Mouse (Mus musculus) ES-E14 (cell line): ENCODE results near the gene Cadps. TPM values are rescaled to one million over a fixed set of nuclear protein-coding genes. Genes with fewer than 3 reads are reported as not detected.

Experiments
- DNase-seq: peaks from one replicate; pipeline ENCODE4 v3.0.0-alpha.2; 2013; ENCODE audit warnings: low read depth, low spot score
- H3K27ac ChIP-seq: 2 replicates; pipeline ENCODE4 v1.5.1; 2012; ENCODE audit warnings: low read depth, mild to moderate bottlenecking, low read length, moderate library complexity, mixed read lengths; ENCODE audit not compliant: poor library complexity, insufficient read depth, severe bottlenecking
- H3K36me3 ChIP-seq: 2 replicates; pipeline ENCODE4 v1.6.1; 2012; ENCODE audit warnings: mild to moderate bottlenecking, low read length, moderate library complexity, mixed read lengths; ENCODE audit not compliant: control insufficient read depth, poor library complexity, insufficient read depth, severe bottlenecking
- H3K4me1 ChIP-seq, 2 experiments: fragments of 150-350 bp in 1 of 2; sonication (generic) in 1 of 2; 2 replicates each; pipeline ENCODE4 v1.6.1; 2012; ENCODE audit warnings: low read length in 2 of 2, mild to moderate bottlenecking in 1 of 2, mixed read lengths in 1 of 2; ENCODE audit not compliant: control insufficient read depth in 2 of 2, insufficient read depth in 2 of 2, poor library complexity in 1 of 2
- H3K4me3 ChIP-seq, 2 experiments: fragments of 150-350 bp in 1 of 2; sonication (generic) in 1 of 2; 2 replicates each; pipeline ENCODE4 v1.5.1; 2012; ENCODE audit warnings: low read length in 2 of 2, low read depth in 1 of 2, mild to moderate bottlenecking in 1 of 2, mixed read lengths in 1 of 2; ENCODE audit not compliant: insufficient read depth in 1 of 2, poor library complexity in 1 of 2, severe bottlenecking in 1 of 2
- H3K9ac ChIP-seq: 2 replicates; pipeline ENCODE4 v1.6.1; 2012; ENCODE audit warnings: low read depth, mild to moderate bottlenecking, low read length, mixed read lengths; ENCODE audit not compliant: poor library complexity, insufficient read depth, severe bottlenecking
- H3K9me3 ChIP-seq: fragments of 150-350 bp; sonication (generic); 2 replicates; pipeline ENCODE4 v1.6.1; 2012; ENCODE audit warnings: low read depth, mild to moderate bottlenecking, low read length; ENCODE audit not compliant: control insufficient read depth, insufficient read depth
- CHD2 ChIP-seq: IDR thresholded peaks from 2 replicates; pipeline ENCODE4 v1.6.1; 2014; ENCODE audit warnings: mild to moderate bottlenecking, low read depth, low read length, inconsistent platforms
- HCFC1 ChIP-seq: IDR thresholded peaks from 2 replicates; pipeline ENCODE4 v1.6.1; 2012; ENCODE audit warnings: low read length, inconsistent platforms, borderline replicate concordance; ENCODE audit not compliant: insufficient read depth
- MAFK ChIP-seq: IDR thresholded peaks from 2 replicates; pipeline ENCODE4 v1.6.1; 2014; ENCODE audit warnings: mild to moderate bottlenecking, low read depth, low read length, inconsistent platforms; ENCODE audit not compliant: insufficient read depth
- ZC3H11A ChIP-seq: IDR thresholded peaks from 2 replicates; pipeline ENCODE4 v1.6.1; 2012; ENCODE audit warnings: low read depth, mild to moderate bottlenecking, inconsistent platforms, low read length, borderline replicate concordance
- ZNF384 ChIP-seq: IDR thresholded peaks from 2 replicates; pipeline ENCODE4 v1.6.1; 2012; ENCODE audit warnings: low read depth, low read length, inconsistent platforms
- in situ Hi-C, 2 experiments: fragments of 600-800 bp; cut with MboI; formaldehyde crosslinking; loops; one replicate each; pipeline ENCODE4 v1.15.1; 2025; ENCODE audit warnings: low sequenced_read_pairs in 2 of 2, inconsistent platforms in 1 of 2; ENCODE audit not compliant: unreplicated experiment in 2 of 2
- total RNA-seq: library from RNA; depleted of rRNA; stranded (reverse); fragments of 300-350 nt; gene quantifications from 2 replicates; pipeline ENCODE4 v1.2.3, GENCODE M21; 2012

The Cadps gene
- total RNA-seq, 1 experiment = 0.49 TPM

GRCm38 (mm10) chr14:12602080-12602479 lies 220.8 kb downstream of the Cadps start:
- Histone ChIP-seq H3K9me3 (no peaks in the 10 kb centered on the region), H3K36me3 (no peaks in the 10 kb centered on the region), H3K4me3 (no peak overlapping the region), H3K27ac (no peak overlapping the region), H3K9ac (no peak overlapping the region), H3K4me1 (no peaks in the 10 kb centered on the region)
- in situ Hi-C loops = no loop called here
- TF ChIP-seq ZC3H11A (no peak), MAFK (no peak), ZNF384 (no peak)
- DNase-seq = no peak

DNA sequence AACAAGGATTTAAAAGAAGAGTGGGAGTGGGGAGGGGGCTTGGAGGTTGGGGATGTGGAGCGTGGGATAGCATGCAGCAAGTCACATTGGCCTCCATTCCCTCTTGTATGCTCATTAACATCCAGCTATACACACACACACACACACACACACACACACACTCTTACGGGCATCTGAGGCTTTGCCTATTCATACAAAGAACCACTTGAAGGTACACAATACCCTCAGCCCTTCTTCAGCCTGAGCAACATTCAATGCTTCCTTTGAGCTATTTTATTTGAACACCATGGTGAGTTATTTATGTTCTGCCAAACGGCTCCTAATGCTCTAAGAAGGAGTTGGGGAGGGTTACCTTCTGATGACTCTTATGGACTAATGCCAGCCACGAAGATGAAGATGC lies 227.6 kb downstream of the Cadps start:
- Histone ChIP-seq H3K27ac (no peak overlapping the region), H3K9me3 (no peaks in the 10 kb centered on the region), H3K36me3 (no peaks in the 10 kb centered on the region), H3K4me1 (no peaks in the 10 kb centered on the region), H3K9ac (no peak overlapping the region), H3K4me3 (no peak overlapping the region)
- DNase-seq = no peak
- in situ Hi-C loops = loop anchor here in 1 of 2 experiments (25.0 kb wide), 1 partner anchor 1342 kb away; no protein-coding TSS in a partner anchor
- TF ChIP-seq ZNF384 (no peak), CHD2 (no peak), MAFK (no peak), HCFC1 (no peak), ZC3H11A (no peak)

GRCm38 (mm10) chr14:12592472-12593075 lies 230.3 kb downstream of the Cadps start:
- in situ Hi-C loops = loop anchor here in 1 of 2 experiments (25.0 kb wide), 1 partner anchor 1345 kb away; no protein-coding TSS in a partner anchor
- TF ChIP-seq ZC3H11A (no peak), MAFK (no peak), ZNF384 (no peak), HCFC1 (no peak), CHD2 (no peak)
- Histone ChIP-seq H3K4me3 (no peak overlapping the region), H3K9me3 (no peaks in the 10 kb centered on the region), H3K36me3 (no peaks in the 10 kb centered on the region), H3K9ac (no peak overlapping the region), H3K27ac (no peak overlapping the region), H3K4me1 (no peaks in the 10 kb centered on the region)
- DNase-seq = no peak

DNA sequence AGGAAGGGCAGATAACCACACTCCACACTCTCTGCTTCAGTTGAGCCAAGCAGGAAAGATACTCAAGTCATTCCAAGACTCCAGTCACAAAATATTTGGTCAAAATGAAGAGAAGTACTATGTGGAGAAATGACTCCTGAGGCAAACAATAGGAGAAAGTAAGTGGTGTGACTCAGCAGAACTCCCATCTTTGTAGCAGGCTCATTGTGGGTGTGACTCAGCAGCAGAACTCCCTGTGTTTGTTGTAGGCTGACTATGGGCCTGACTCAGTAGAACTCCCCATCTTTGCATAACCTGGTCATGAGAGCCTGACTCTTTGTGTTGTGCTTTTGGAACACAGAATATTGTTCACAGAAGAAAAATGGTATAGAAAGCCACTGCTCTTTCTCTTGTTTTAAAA lies 231.1 kb downstream of the Cadps start:
- H3K27ac ChIP-seq = no peak overlapping the region
- DNase-seq = no peak
- H3K36me3 ChIP-seq = no peaks in the 10 kb centered on the region
- no peak overlapping the region for H3K9ac ChIP-seq
- no peaks in the 10 kb centered on the region for H3K9me3 ChIP-seq
- TF ChIP-seq MAFK (peak; percentile 62; the same call in 1 of the 2 replicates), HCFC1 (no peak)
- H3K4me3 ChIP-seq = no peak overlapping the region
- in situ Hi-C loops = loop anchor here in 1 of 2 experiments (25.0 kb wide), 1 partner anchor 1345 kb away; no protein-coding TSS in a partner anchor
- no peaks in the 10 kb centered on the region for H3K4me1 ChIP-seq

- no peak for DNase-seq
- H3K4me3 ChIP-seq = no peak overlapping the region
- H3K9me3 ChIP-seq = no peaks in the 10 kb centered on the region
- no peaks in the 10 kb centered on the region for H3K4me1 ChIP-seq
- no peaks in the 10 kb centered on the region for H3K36me3 ChIP-seq
- TF ChIP-seq ZC3H11A (no peak), MAFK (no peak), HCFC1 (no peak), CHD2 (no peak), ZNF384 (no peak)
- H3K27ac ChIP-seq = no peak overlapping the region
- in situ Hi-C loops = loop anchor here in 1 of 2 experiments (25.0 kb wide), 1 partner anchor 1354 kb away; no protein-coding TSS in a partner anchor
- H3K9ac ChIP-seq = no peak overlapping the region
These were observed 239.3 kb downstream of the Cadps start for GRCm38 (mm10) chr14:12583536-12583935.
